8 mouse cellular contexts compared by ENCODE assay signal in genomic region chr17:36168039-36168652, GRCm38 (mm10). TPM values are rescaled to one million over a fixed set of nuclear protein-coding genes. Genes with fewer than 3 reads are reported as not detected.
DNase-seq lines count a peak whose midpoint lies in the region; ATAC-seq and TF ChIP-seq lines count a peak whose summit lies in the region.

Gene Gm8909 (minus strand): TSS chr17:36168537.

- peak within 1 kb of the TSS; percentile 43 for H3K4me2 ChIP-seq in hindbrain, embryonic 16.5 days (ENCODE audit: low read length)

- no peak for TF ChIP-seq POLR2A in bone marrow, adult 2 months (IDR thresholded peaks at IDR 0.05; ENCODE audit: borderline replicate concordance, control insufficient read depth, low read depth, low read length)

- intact Hi-C loops in gastrocnemius, adult 2 months (cut with DNase I), result no loop called here

- H3K4me3 ChIP-seq in gastrocnemius, adult 2 months, result peak within 1 kb of the TSS; percentile 71
- H3K4me3 ChIP-seq in bone marrow, adult 2 months (replicated peaks; ENCODE audit: control insufficient read depth, low read depth, low read length), result peak within 1 kb of the TSS; percentile 64
- peak within 1 kb of the TSS; percentile 23 for H3K4me3 ChIP-seq in hindbrain, embryonic 16.5 days (ENCODE audit: low read length)
- peak within 1 kb of the TSS; percentile 37 for H3K4me3 ChIP-seq in midbrain, embryonic 10.5 days

- no peak within 1 kb of the TSS for H3K27ac ChIP-seq in gastrocnemius, adult 2 months
- no peak within 1 kb of the TSS; the same call in 1 of the 2 replicates for H3K27ac ChIP-seq in bone marrow, adult 2 months (ENCODE audit: control insufficient read depth, insufficient read depth, low read depth, low read length, poor library complexity)
- no peak within 1 kb of the TSS for H3K27ac ChIP-seq in hindbrain, embryonic 16.5 days (ENCODE audit: low read depth, low read length)
- no peak within 1 kb of the TSS for H3K27ac ChIP-seq in midbrain, embryonic 10.5 days (replicated peaks)

- no peak for DNase-seq in gastrocnemius, adult 2 months
- no peak for DNase-seq in gastrocnemius, adult 18-20 months (ENCODE audit: low spot score)
- DNase-seq in midbrain, embryonic 10.5 days (ENCODE audit: low spot score), result peak; percentile 30
- DNase-seq in embryo, embryonic 10.5 days (ENCODE audit: low spot score), result no peak
- DNase-seq in right cerebral cortex, postnatal 4 days, result no peak
- no peak for DNase-seq in right cerebral cortex, adult 2 months (ENCODE audit: low spot score in 2 of 2)

- H3K36me3 ChIP-seq in hindbrain, embryonic 16.5 days (ENCODE audit: control insufficient read depth, insufficient read depth, low read length), result no peaks in the 10 kb centered on the region
- H3K36me3 ChIP-seq in midbrain, embryonic 10.5 days, result no peaks in the 10 kb centered on the region

- no peaks in the 10 kb centered on the region for H3K4me1 ChIP-seq in bone marrow, adult 2 months (ENCODE audit: control insufficient read depth, insufficient read depth, low read length)
- H3K4me1 ChIP-seq in hindbrain, embryonic 16.5 days (ENCODE audit: control insufficient read depth, insufficient read depth, low read depth, low read length), result no peaks in the 10 kb centered on the region
- H3K4me1 ChIP-seq in midbrain, embryonic 10.5 days, result peaks cover 10% of the 10 kb centered on the region

- peaks cover 4% of the 10 kb centered on the region; the same call in 1 of the 2 replicates for H3K9me3 ChIP-seq in hindbrain, embryonic 16.5 days (ENCODE audit: control insufficient read depth, low read length)
- peaks cover 4% of the 10 kb centered on the region; the same call in 1 of the 2 replicates for H3K9me3 ChIP-seq in midbrain, embryonic 10.5 days (replicated peaks)

- no peak for ATAC-seq in hindbrain, embryonic 16.5 days

- TF ChIP-seq CTCF in gastrocnemius, adult 2 months (IDR thresholded peaks at IDR 0.05), result no peak
- TF ChIP-seq CTCF in bone marrow, adult 2 months (IDR thresholded peaks at IDR 0.05; ENCODE audit: control insufficient read depth, insufficient read depth, low read length), result no peak

- H3K27me3 ChIP-seq in hindbrain, embryonic 16.5 days (replicated peaks; ENCODE audit: control insufficient read depth, insufficient read depth, low read length), result peaks cover 55% of the 10 kb centered on the region
- peaks cover 81% of the 10 kb centered on the region for H3K27me3 ChIP-seq in midbrain, embryonic 10.5 days (ENCODE audit: low read depth, poor library complexity, severe bottlenecking)

- no peak within 1 kb of the TSS for H3K9ac ChIP-seq in hindbrain, embryonic 16.5 days (ENCODE audit: low read depth, low read length)

- WGBS in bone marrow, adult 2 months, result 6% methylated on average over 63 of the region's 63 CpGs
- WGBS in hindbrain, embryonic 16.5 days, result 3% methylated on average over 55 of the region's 63 CpGs
- 1% methylated on average over 63 of the region's 63 CpGs for WGBS in midbrain, embryonic 10.5 days

RNA-seq across cellular contexts. Expression of gene Gm8909, which starts in this region (rescaled TPM):
- total RNA-seq in gastrocnemius, adult 2 months (2021), result not detected
- not detected for total RNA-seq in gastrocnemius, adult 18-20 months (2021)
- polyA plus RNA-seq in bone marrow, adult 2 months (2011; ENCODE audit: insufficient read depth, insufficient read length, low replicate concordance, missing spikeins), result 3.0 TPM in 1 of 2 replicates, not detected in the other
- polyA plus RNA-seq in hindbrain, embryonic 16.5 days (2015; fragmentation: Nextera tagmentation; extraction: Ambion mirVana), result not detected in 2 replicates
- polyA plus RNA-seq in midbrain, embryonic 10.5 days (2016; fragmentation: Nextera tagmentation; extraction: Ambion mirVana), result 0.22 TPM in 1 of 2 replicates, not detected in the other

Comparison
In these comparisons a context has a peak if more than half of its experiments do, and no peak if none do; other contexts are left out.
1. Peak in DNase-seq and H3K4me3 ChIP-seq in midbrain, embryonic 10.5 days; RNA of the gene not detected or under 1 TPM.